Mouse (Mus musculus) CH12.LX (cell line): ENCODE results near the gene Setx. TPM values are rescaled to one million over a fixed set of nuclear protein-coding genes. Genes with fewer than 3 reads are reported as not detected.

Experiments
- DNase-seq: peaks from one replicate; pipeline ENCODE4 v3.0.0-alpha.2; 2013; ENCODE audit errors: extremely low read depth
- H3K27ac ChIP-seq: 2 replicates; pipeline ENCODE4 v1.5.1; 2012; ENCODE audit warnings: low read depth, mild to moderate bottlenecking, control low read depth, moderate library complexity; ENCODE audit not compliant: insufficient read depth
- H3K27me3 ChIP-seq: replicated peaks from 2 replicates; pipeline ENCODE3; 2012; ENCODE audit warnings: inconsistent platforms
- H3K36me3 ChIP-seq, 2 experiments: replicated peaks in 1 of 2; 2 replicates each; pipeline versions ENCODE3 to v1.6.1; 2012; ENCODE audit warnings: inconsistent platforms in 1 of 2, low read length in 1 of 2, mild to moderate bottlenecking in 1 of 2, mixed read lengths in 1 of 2, moderate library complexity in 1 of 2; ENCODE audit not compliant: control insufficient read depth in 1 of 2, insufficient read depth in 1 of 2
- H3K4me1 ChIP-seq, 2 experiments: 2 replicates each; pipeline ENCODE4 v1.6.1; 2012; ENCODE audit warnings: inconsistent platforms in 1 of 2, moderate library complexity in 1 of 2; ENCODE audit not compliant: insufficient read depth in 2 of 2, control insufficient read depth in 1 of 2
- H3K4me2 ChIP-seq: 2 replicates; pipeline ENCODE4 v1.6.1; 2012; ENCODE audit warnings: low read depth, mild to moderate bottlenecking, control low read depth; ENCODE audit not compliant: poor library complexity, insufficient read depth, severe bottlenecking
- H3K4me3 ChIP-seq, 3 experiments: fragments of 150-350 bp in 1 of 3; sonication (generic) in 1 of 3; replicated peaks in 1 of 3; 2 replicates each; pipeline versions ENCODE3 to v1.5.1; 2011 to 2012; ENCODE audit warnings: low read depth in 2 of 3, low read length in 2 of 3, mild to moderate bottlenecking in 2 of 3, moderate library complexity in 2 of 3, control low read depth in 1 of 3, improper control_type of control experiment in 1 of 3, inconsistent platforms in 1 of 3, mixed read lengths in 1 of 3; ENCODE audit not compliant: poor library complexity in 1 of 3
- H3K79me2 ChIP-seq: replicated peaks from 2 replicates; pipeline ENCODE4 v1.6.1; 2012; ENCODE audit warnings: mild to moderate bottlenecking, moderate library complexity; ENCODE audit not compliant: control insufficient read depth, poor library complexity, insufficient read depth, severe bottlenecking; ENCODE audit errors: extremely low read depth
- H3K9ac ChIP-seq: 2 replicates; pipeline ENCODE4 v1.6.1; 2012; ENCODE audit warnings: low read depth, mild to moderate bottlenecking, control low read depth, moderate library complexity; ENCODE audit not compliant: insufficient read depth
- H3K9me3 ChIP-seq: replicated peaks from 2 replicates; pipeline ENCODE3; 2012; ENCODE audit warnings: low read length, inconsistent platforms, mixed read lengths
- CHD2 ChIP-seq: IDR thresholded peaks from 2 replicates; pipeline ENCODE4 v1.6.1; 2011; ENCODE audit warnings: low read length, improper control_type of control experiment
- CTCF ChIP-seq, 2 experiments: IDR thresholded peaks in 1 of 2; conservative IDR thresholded peaks in 1 of 2; 2 replicates each; pipeline ENCODE4 v1.5.1; 2011 to 2012; ENCODE audit warnings: low read depth in 2 of 2, low read length in 2 of 2, improper control_type of control experiment in 1 of 2, inconsistent platforms in 1 of 2, mild to moderate bottlenecking in 1 of 2, moderate library complexity in 1 of 2
- ELF1 ChIP-seq: IDR thresholded peaks from 2 replicates; pipeline ENCODE4 v1.6.1; 2014; ENCODE audit warnings: low read depth, mild to moderate bottlenecking, inconsistent platforms, low read length, improper control_type of control experiment
- GABPA ChIP-seq: IDR thresholded peaks from 2 replicates; pipeline ENCODE4 v1.6.1; 2012; ENCODE audit warnings: low read depth, low read length, improper control_type of control experiment, inconsistent platforms; ENCODE audit not compliant: insufficient replicate concordance
- HCFC1 ChIP-seq: IDR thresholded peaks from 2 replicates; pipeline ENCODE4 v1.6.1; 2012; ENCODE audit warnings: low read depth, mild to moderate bottlenecking, inconsistent platforms, low read length, improper control_type of control experiment
- JUND ChIP-seq: conservative IDR thresholded peaks from 2 replicates; pipeline ENCODE4 v1.6.1; 2011; ENCODE audit warnings: low read depth, low read length, improper control_type of control experiment
- MAFK ChIP-seq: IDR thresholded peaks from 2 replicates; pipeline ENCODE4 v1.6.1; 2011; ENCODE audit warnings: low read length, improper control_type of control experiment; ENCODE audit not compliant: insufficient replicate concordance
- MAZ ChIP-seq: IDR thresholded peaks from 2 replicates; pipeline ENCODE4 v1.6.1; 2012; ENCODE audit warnings: low read depth, mild to moderate bottlenecking, inconsistent platforms, low read length, improper control_type of control experiment, moderate library complexity
- MEF2A ChIP-seq: IDR thresholded peaks from 2 replicates; pipeline ENCODE4 v1.6.1; 2014; ENCODE audit warnings: low read depth, mild to moderate bottlenecking, inconsistent platforms, low read length, improper control_type of control experiment, borderline replicate concordance
- MYC ChIP-seq: IDR thresholded peaks from 2 replicates; pipeline ENCODE4 v1.6.1; 2011; ENCODE audit warnings: low read depth, mild to moderate bottlenecking, improper control_type of control experiment, low read length
- NELFE ChIP-seq: IDR thresholded peaks from 2 replicates; pipeline ENCODE4 v1.6.1; 2011; ENCODE audit warnings: low read depth, low read length, improper control_type of control experiment
- POLR2A ChIP-seq: IDR thresholded peaks from 2 replicates; pipeline ENCODE4 v1.6.1; 2011; ENCODE audit warnings: low read depth, mild to moderate bottlenecking, improper control_type of control experiment, low read length
- RAD21 ChIP-seq: IDR thresholded peaks from 2 replicates; pipeline ENCODE4 v1.6.1; 2011; ENCODE audit warnings: low read depth, mild to moderate bottlenecking, low read length, improper control_type of control experiment, moderate library complexity
- SIN3A ChIP-seq: IDR thresholded peaks from 2 replicates; pipeline ENCODE4 v1.6.1; 2012; ENCODE audit warnings: low read length, improper control_type of control experiment, inconsistent platforms
- SMC3 ChIP-seq: IDR thresholded peaks from 2 replicates; pipeline ENCODE4 v1.6.1; 2011; ENCODE audit warnings: low read depth, low read length, improper control_type of control experiment
- TBP ChIP-seq: conservative IDR thresholded peaks from 2 replicates; pipeline ENCODE4 v1.6.1; 2011; ENCODE audit warnings: low read depth, low read length, improper control_type of control experiment
- USF2 ChIP-seq: conservative IDR thresholded peaks from 2 replicates; pipeline ENCODE4 v1.6.1; 2011; ENCODE audit warnings: low read depth, low read length, improper control_type of control experiment
- ZKSCAN1 ChIP-seq: IDR thresholded peaks from 2 replicates; pipeline ENCODE4 v1.6.1; 2012; ENCODE audit warnings: low read depth, inconsistent platforms, low read length, improper control_type of control experiment, borderline replicate concordance
- ZNF384 ChIP-seq: IDR thresholded peaks from 2 replicates; pipeline ENCODE4 v1.6.1; 2012; ENCODE audit warnings: low read depth, low read length, improper control_type of control experiment, inconsistent platforms
- dilution Hi-C: fragments of 300-500 bp; cut with MboI; formaldehyde crosslinking; loops from 2 replicates; pipeline ENCODE4 v1.14.3; 2020; ENCODE audit warnings: low sequenced_read_pairs; ENCODE audit not compliant: extremely low pct_unique_long_range_greater_than_20kb, extremely low pct_ligation_motif_present
- in situ Hi-C: fragments of 300-500 bp; cut with MboI; formaldehyde crosslinking; loops from 3 replicates; pipeline ENCODE4 v1.14.3; 2019; ENCODE audit warnings: low sequenced_read_pairs, low pct_ligation_motif_present, low pct_unique_long_range_greater_than_20kb, mixed read lengths
- polyA plus RNA-seq: library from polyadenylated mRNA; unstranded; fragments of >175 nt; gene quantifications from 2 replicates; pipeline ENCODE4 v1.2.1, GENCODE M21; 2012; ENCODE audit warnings: low read depth; ENCODE audit not compliant: insufficient read length
- total RNA-seq, 2 experiments: library from RNA; depleted of rRNA; stranded (reverse); fragments of 300-350 nt in 1 of 2; fragments of >200 nt in 1 of 2; gene quantifications; 2 replicates each; pipeline ENCODE4 v1.2.3; 2012 to 2014

Gene Setx
- total and polyA plus RNA-seq, 3 experiments: 18.0 to 20.2 (median 20.0) TPM

DNA sequence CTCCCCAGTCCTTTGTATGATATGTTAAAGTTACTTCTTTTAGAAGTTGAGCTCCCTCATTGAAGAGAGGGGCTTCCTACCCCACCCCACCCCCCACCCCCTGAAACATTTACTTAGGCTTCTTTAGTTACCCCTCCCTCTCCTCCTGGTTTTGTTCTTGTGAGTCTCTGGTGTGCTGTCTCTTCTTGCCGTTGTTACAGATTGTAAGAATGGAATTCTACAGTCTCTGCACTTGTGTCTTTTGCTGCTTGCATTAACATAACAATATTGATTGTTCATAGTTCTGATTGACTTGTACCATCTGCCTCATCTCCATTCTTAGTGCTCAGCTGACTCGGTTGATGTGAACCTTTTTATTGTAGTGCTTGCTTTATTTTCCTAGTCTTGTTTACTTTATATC is 28.0 kb downstream of the Setx start:
- Histone ChIP-seq H3K27me3 (no peaks in the 10 kb centered on the region), H3K4me3 (no peak overlapping the region), H3K27ac (no peak overlapping the region), H3K4me2 (no peak overlapping the region), H3K9ac (no peak overlapping the region), H3K36me3 (peaks cover 38 to 88% of the 10 kb centered on the region in 2 experiments), H3K4me1 (no peaks in the 10 kb centered on the region), H3K9me3 (no peaks in the 10 kb centered on the region), H3K79me2 (no peaks in the 10 kb centered on the region)
- dilution Hi-C loops (no loop called here), in situ Hi-C loops (no loop called here)
- no peak for DNase-seq
- TF ChIP-seq HCFC1: no peak
- TF ChIP-seq POLR2A: no peak
- no peak for TF ChIP-seq RAD21
- TF ChIP-seq TBP: no peak
- TF ChIP-seq JUND: no peak
- TF ChIP-seq ZNF384: no peak
- no peak for TF ChIP-seq ZKSCAN1
- no peak for TF ChIP-seq NELFE
- no peak for TF ChIP-seq MAZ
- TF ChIP-seq ELF1: no peak
- TF ChIP-seq USF2: no peak
- TF ChIP-seq MYC: no peak
- no peak for TF ChIP-seq GABPA
- TF ChIP-seq MEF2A: no peak
- no peak for TF ChIP-seq SIN3A
- TF ChIP-seq SMC3: no peak
- no peak for TF ChIP-seq CTCF (conservative IDR thresholded peaks at IDR 0.05 in 1 of 2, IDR thresholded peaks at IDR 0.05 in 1 of 2; ENCODE audit: low read depth in 2 of 2, low read length in 2 of 2)

DNA sequence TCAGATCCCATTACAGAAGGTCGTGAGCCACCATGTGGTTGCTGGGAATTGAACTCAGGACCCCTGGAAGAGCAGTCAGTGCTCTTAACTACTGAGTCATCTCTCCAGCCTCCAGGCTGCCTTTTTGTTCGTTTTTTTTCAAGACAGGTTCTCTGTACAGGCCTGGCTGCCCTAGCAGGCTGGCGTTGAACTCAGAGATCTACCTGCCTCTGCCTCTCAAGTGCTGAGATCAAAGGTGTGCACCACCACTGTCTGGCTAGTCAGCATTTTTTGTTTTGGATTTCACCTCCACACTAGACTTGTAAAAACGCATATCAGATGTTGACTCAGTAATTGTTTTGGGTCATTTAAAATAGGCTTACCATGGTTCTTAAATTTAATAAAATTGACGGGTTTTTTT is 44.1 kb downstream of the Setx start:
- no peak for TF ChIP-seq MYC
- TF ChIP-seq ZKSCAN1: no peak
- TF ChIP-seq GABPA: no peak
- no peak for TF ChIP-seq MAFK
- no peak for TF ChIP-seq CHD2
- TF ChIP-seq, all 38 proteins: peak for 0
- no peaks in the 10 kb centered on the region for H3K4me1 ChIP-seq
- dilution Hi-C loops (no loop called here), in situ Hi-C loops (no loop called here)
- H3K4me3 ChIP-seq: no peak overlapping the region
- peaks cover 51 to 71% of the 10 kb centered on the region in 2 experiments for H3K36me3 ChIP-seq
- no peaks in the 10 kb centered on the region for H3K27me3 ChIP-seq
- no peaks in the 10 kb centered on the region for H3K79me2 ChIP-seq
- no peaks in the 10 kb centered on the region for H3K9me3 ChIP-seq
- no peak overlapping the region for H3K9ac ChIP-seq
- no peak overlapping the region for H3K27ac ChIP-seq
- DNase-seq: no peak
- H3K4me2 ChIP-seq: no peak overlapping the region
